Mouse (Mus musculus): ENCODE measurements around the gene Ttc39b. TPM values are rescaled to one million over a fixed set of nuclear protein-coding genes. Genes with fewer than 3 reads are reported as not detected.
A peak's percentile ranks its signal among the peaks of the same experiment; 100 is the strongest.

Ttc39b gene
- polyA plus RNA-seq, 1 experiment from 2014 or later: 1.8 TPM

GRCm38 (mm10) chr4:83182178-83183068, 141.6 kb downstream of the Ttc39b start:
- no peaks in the 10 kb centered on the region for H3K36me3 ChIP-seq
- no peak overlapping the region for H3K27ac ChIP-seq (replicated peaks)
- 83% methylated on average over 8 of the region's 8 CpGs for WGBS
- no peaks in the 10 kb centered on the region for H3K9me3 ChIP-seq (replicated peaks)
- H3K4me1 ChIP-seq: peaks cover 13% of the 10 kb centered on the region
- H3K4me3 ChIP-seq: no peak overlapping the region
- no peak for DNase-seq (ENCODE audit: low spot score)
- H3K27me3 ChIP-seq (ENCODE audit: low read depth, poor library complexity, severe bottlenecking): no peaks in the 10 kb centered on the region

DNA sequence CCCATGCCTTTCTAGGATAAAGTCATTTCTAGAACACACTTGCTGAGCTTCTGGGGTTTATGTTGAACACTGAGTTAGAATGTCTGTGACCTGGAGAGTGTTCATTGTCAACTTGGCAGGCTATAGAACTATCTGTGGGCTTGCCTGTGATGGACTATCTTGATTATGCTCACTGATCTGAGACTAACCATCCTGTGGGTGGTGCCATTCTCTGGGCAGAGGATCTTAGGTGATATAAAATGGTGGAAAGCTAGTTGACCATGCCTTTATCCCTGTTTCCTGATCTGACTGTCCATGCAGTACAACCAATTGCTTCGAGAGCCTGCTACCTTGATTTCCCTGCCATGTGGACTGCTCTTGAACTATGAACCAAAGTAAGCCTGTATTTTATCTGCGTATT, 146.6 kb downstream of the Ttc39b start:
- 93% methylated on average over 2 of the region's 2 CpGs for WGBS
- no peak overlapping the region for H3K27ac ChIP-seq (replicated peaks)
- H3K9me3 ChIP-seq (replicated peaks): no peaks in the 10 kb centered on the region
- DNase-seq (ENCODE audit: low spot score): no peak
- H3K4me3 ChIP-seq: no peak overlapping the region
- no peaks in the 10 kb centered on the region for H3K27me3 ChIP-seq (ENCODE audit: low read depth, poor library complexity, severe bottlenecking)
- H3K36me3 ChIP-seq: no peaks in the 10 kb centered on the region
- no peaks in the 10 kb centered on the region for H3K4me1 ChIP-seq

DNA sequence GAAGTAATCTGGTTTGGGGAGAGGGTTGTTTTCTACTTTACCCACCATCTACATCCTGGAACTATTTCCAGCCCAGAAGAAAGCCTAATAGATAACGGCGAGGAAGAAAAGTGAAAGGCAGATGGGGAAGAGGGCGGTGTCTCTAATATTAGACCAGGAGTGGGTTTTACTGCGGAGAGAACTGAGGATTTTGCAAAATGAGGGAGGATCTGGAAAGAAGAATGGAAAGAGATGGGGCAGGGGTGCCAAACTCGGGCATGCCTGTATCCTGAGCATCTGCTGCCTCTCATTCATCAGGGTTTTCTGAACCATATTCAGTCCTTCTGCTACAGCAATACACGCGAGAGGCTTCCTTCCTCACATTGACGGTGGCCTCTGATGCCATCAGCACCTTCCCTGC, 149.1 kb downstream of the Ttc39b start:
- Histone ChIP-seq H3K4me1 (peaks cover 7% of the 10 kb centered on the region), H3K27ac (replicated peaks) (no peak overlapping the region), H3K27me3 (ENCODE audit: low read depth, poor library complexity, severe bottlenecking) (no peaks in the 10 kb centered on the region), H3K36me3 (no peaks in the 10 kb centered on the region), H3K9me3 (replicated peaks) (no peaks in the 10 kb centered on the region), H3K4me3 (no peak overlapping the region)
- WGBS: 84% methylated on average over 8 of the region's 8 CpGs
- DNase-seq (ENCODE audit: low spot score): no peak

GRCm38 (mm10) chr4:83172278-83172677, 151.8 kb downstream of the Ttc39b start:
- Histone ChIP-seq H3K36me3 (no peaks in the 10 kb centered on the region), H3K4me1 (peaks cover 7% of the 10 kb centered on the region)

DNA sequence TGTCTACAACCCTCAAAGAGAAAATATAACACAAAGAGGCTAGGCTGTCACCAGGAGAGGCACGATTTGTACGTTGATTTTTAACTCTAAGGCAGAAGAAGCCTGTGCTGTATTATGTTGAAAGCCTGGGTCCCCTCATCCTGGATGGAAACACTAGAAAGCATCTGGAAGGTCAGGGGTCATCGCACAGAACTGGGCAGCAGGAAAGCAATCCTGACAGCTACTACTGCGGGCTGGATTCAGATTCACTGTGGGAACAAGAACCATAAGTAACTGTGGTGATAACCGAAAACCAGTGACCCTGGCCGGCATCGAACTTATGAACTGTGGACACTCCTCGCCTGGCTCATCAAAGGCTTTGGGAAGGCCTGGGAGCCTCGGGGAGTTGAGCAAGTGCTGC, 153.3 kb downstream of the Ttc39b start:
- no peak overlapping the region for H3K4me3 ChIP-seq
- H3K27ac ChIP-seq (replicated peaks): 0 out of 2 replicates have a peak overlapping the region, but pooled peaks have one; percentile 14
- no peaks in the 10 kb centered on the region for H3K27me3 ChIP-seq (ENCODE audit: low read depth, poor library complexity, severe bottlenecking)
- H3K9me3 ChIP-seq (replicated peaks): no peaks in the 10 kb centered on the region
- peaks cover 7% of the 10 kb centered on the region for H3K4me1 ChIP-seq
- 47% methylated on average over 9 of the region's 9 CpGs for WGBS
- peak; percentile 20 for DNase-seq (ENCODE audit: low spot score)
- no peaks in the 10 kb centered on the region for H3K36me3 ChIP-seq

More at GRCm38 (mm10) chr4:83172278-83172677, 151.8 kb downstream of the Ttc39b start:
- no peaks in the 10 kb centered on the region for H3K9me3 ChIP-seq (replicated peaks)
- no peaks in the 10 kb centered on the region for H3K27me3 ChIP-seq (ENCODE audit: low read depth, poor library complexity, severe bottlenecking)
- no peak overlapping the region for H3K27ac ChIP-seq (replicated peaks)
- no peak for DNase-seq (ENCODE audit: low spot score)
- H3K4me3 ChIP-seq: no peak overlapping the region
- WGBS: 82% methylated on average over 3 of the region's 3 CpGs

Other genes starting within 250 kb of the Ttc39b start
- gene Snapc3, start 93.5 kb upstream of the Ttc39b start, polyA plus RNA-seq (2016; fragmentation: Nextera tagmentation; extraction: Ambion mirVana): 57.7 and 63.9 TPM in 2 replicates
- gene Psip1, start 162.2 kb upstream of the Ttc39b start, polyA plus RNA-seq (2016; fragmentation: Nextera tagmentation; extraction: Ambion mirVana): 302 and 314 TPM in 2 replicates
- 4.3 and 5.1 TPM in 2 replicates for gene Ccdc171, start 201.3 kb upstream of the Ttc39b start, polyA plus RNA-seq (2016; fragmentation: Nextera tagmentation; extraction: Ambion mirVana)

Measured in midbrain, embryonic 10.5 days (tissue).